Mouse (Mus musculus) lung, postnatal 0 days (tissue): ENCODE data around the gene Matn3.

ENCODE experiments used
- CTCF ChIP-seq: IDR thresholded peaks from 2 replicates; pipeline ENCODE4 v1.5.1; 2016; ENCODE audit warnings: antibody characterized with exemption, mild to moderate bottlenecking
- EP300 ChIP-seq: IDR thresholded peaks from 2 replicates; pipeline ENCODE4 v1.6.1; 2016; ENCODE audit warnings: antibody characterized with exemption, mild to moderate bottlenecking, control low read depth

DNA sequence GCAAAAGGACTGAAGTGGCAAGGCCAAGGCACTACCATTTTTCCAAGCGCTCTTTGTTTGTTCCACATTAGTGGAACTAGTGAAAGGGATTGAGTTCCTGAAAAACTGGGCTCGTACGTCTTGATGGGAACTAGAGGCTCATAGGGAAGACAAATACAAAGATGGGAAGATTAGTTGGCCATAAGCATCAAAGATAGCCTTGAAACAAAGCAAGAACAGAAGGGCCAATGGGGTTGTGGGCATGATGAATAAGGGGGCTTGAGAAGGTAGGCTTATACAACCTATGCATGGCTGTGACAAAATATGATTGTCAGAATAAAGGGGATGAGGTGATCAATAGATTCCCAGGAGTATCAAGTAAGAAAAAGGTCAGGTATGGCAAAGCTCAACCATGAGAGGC lies 28.5 kb upstream of the Matn3 start:
- no peak for TF ChIP-seq CTCF
- no peak for TF ChIP-seq EP300
